Mouse (Mus musculus): ENCODE data around the gene Nanp. TPM values are rescaled to one million over a fixed set of nuclear protein-coding genes. Genes with fewer than 3 reads are reported as not detected.

Gene Nanp
- polyA plus RNA-seq, 1 experiment from 2014 or later: 64.2 TPM

DNA sequence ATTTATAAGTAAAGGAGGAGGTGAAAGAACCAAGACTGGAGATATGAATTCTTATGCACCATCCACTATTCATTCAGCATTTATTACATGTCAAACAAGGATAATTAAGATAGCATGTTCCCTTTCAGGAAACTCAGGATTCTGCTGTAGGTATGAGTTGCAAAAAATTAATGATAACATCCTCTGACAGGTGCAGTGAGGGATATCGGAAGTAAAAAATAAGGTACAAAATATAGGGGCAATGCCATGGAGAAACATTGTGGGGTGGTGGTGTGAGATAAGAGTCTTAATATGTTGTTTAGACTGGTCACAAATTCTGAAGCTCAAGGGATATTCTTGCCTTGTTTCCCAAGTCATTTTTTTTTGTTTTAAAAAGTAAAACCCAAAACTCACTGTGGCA is 1.9 kb downstream of the Nanp start:
- WGBS: 80% methylated on average over 1 of the region's 1 CpGs
- ATAC-seq: no peak
- TF ChIP-seq CTCF (IDR thresholded peaks at IDR 0.05; ENCODE audit: low read depth): no peak
- H3K4me3 ChIP-seq (ENCODE audit: low read depth, low read length): no peak overlapping the region
- H3K27ac ChIP-seq (ENCODE audit: low read depth, low read length): no peak overlapping the region
- H3K4me2 ChIP-seq (replicated peaks; ENCODE audit: low read depth): no peak overlapping the region
- no peaks in the 10 kb centered on the region for H3K36me3 ChIP-seq (ENCODE audit: control insufficient read depth, insufficient read depth)
- no peaks in the 10 kb centered on the region for H3K9me3 ChIP-seq (ENCODE audit: control insufficient read depth)
- no peaks in the 10 kb centered on the region for H3K27me3 ChIP-seq (replicated peaks; ENCODE audit: control insufficient read depth, insufficient read depth, low read length)
- H3K4me1 ChIP-seq (replicated peaks; ENCODE audit: control insufficient read depth, insufficient read depth, low read length): no peaks in the 10 kb centered on the region
- 0 out of 2 replicates have a peak overlapping the region, but pooled peaks have one; percentile 91 for H3K9ac ChIP-seq (ENCODE audit: low read depth, low read length)

DNA sequence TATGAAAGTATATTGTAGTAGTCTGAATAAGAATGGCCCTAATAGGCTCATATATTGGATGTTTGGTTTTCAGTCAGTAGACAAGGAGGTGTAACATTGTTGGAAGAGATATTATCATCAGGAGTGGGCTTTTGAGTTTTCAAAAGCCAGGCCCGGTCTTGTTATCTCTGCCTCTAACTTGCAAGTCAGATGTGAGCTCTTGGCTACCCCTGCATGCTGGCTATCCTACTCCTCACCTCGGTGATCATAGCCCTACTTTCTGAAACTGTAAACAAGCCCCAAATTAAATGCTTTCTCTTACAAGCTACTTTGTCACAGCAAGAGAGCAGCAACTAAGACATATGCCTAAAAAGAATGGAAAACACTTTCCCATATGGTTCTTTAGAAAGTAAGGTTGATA is 2.5 kb downstream of the Nanp start:
- Histone ChIP-seq H3K27ac (ENCODE audit: low read depth, low read length) (no peak overlapping the region), H3K27me3 (replicated peaks; ENCODE audit: control insufficient read depth, insufficient read depth, low read length) (no peaks in the 10 kb centered on the region), H3K4me3 (ENCODE audit: low read depth, low read length) (no peak overlapping the region), H3K9ac (ENCODE audit: low read depth, low read length) (no peak overlapping the region), H3K4me1 (replicated peaks; ENCODE audit: control insufficient read depth, insufficient read depth, low read length) (no peaks in the 10 kb centered on the region), H3K4me2 (replicated peaks; ENCODE audit: low read depth) (no peak overlapping the region), H3K36me3 (ENCODE audit: control insufficient read depth, insufficient read depth) (no peaks in the 10 kb centered on the region), H3K9me3 (ENCODE audit: control insufficient read depth) (no peaks in the 10 kb centered on the region)
- no peak for ATAC-seq
- TF ChIP-seq CTCF (IDR thresholded peaks at IDR 0.05; ENCODE audit: low read depth): no peak
- WGBS: 83% methylated on average over 2 of the region's 2 CpGs

DNA sequence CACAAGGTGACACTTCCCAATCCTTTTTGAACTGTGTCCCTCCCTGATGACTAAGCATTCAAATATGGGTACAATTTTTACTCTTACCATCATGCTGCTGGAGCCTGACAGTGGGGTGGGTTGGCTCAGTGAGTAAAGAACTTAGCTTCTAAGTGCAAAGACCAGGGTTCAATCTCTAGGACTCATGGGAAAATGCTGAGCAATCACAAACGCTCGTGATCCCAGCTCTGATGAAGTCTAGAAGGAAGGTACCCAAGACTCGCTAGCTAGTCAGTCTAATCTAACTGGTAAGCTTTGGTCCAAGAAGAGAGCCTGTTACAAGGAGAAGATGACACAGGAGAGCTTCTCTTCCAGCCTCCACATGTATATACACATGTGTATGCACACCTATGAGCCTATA is 4.8 kb downstream of the Nanp start:
- Histone ChIP-seq H3K4me1 (replicated peaks; ENCODE audit: control insufficient read depth, insufficient read depth, low read length) (no peaks in the 10 kb centered on the region), H3K9me3 (ENCODE audit: control insufficient read depth) (no peaks in the 10 kb centered on the region), H3K4me2 (replicated peaks; ENCODE audit: low read depth) (no peak overlapping the region), H3K27me3 (replicated peaks; ENCODE audit: control insufficient read depth, insufficient read depth, low read length) (no peaks in the 10 kb centered on the region), H3K4me3 (ENCODE audit: low read depth, low read length) (no peak overlapping the region), H3K36me3 (ENCODE audit: control insufficient read depth, insufficient read depth) (no peaks in the 10 kb centered on the region), H3K27ac (ENCODE audit: low read depth, low read length) (no peak overlapping the region), H3K9ac (ENCODE audit: low read depth, low read length) (no peak overlapping the region)
- ATAC-seq: no peak
- WGBS: 79% methylated on average over 3 of the region's 3 CpGs
- no peak for TF ChIP-seq CTCF (IDR thresholded peaks at IDR 0.05; ENCODE audit: low read depth)

DNA sequence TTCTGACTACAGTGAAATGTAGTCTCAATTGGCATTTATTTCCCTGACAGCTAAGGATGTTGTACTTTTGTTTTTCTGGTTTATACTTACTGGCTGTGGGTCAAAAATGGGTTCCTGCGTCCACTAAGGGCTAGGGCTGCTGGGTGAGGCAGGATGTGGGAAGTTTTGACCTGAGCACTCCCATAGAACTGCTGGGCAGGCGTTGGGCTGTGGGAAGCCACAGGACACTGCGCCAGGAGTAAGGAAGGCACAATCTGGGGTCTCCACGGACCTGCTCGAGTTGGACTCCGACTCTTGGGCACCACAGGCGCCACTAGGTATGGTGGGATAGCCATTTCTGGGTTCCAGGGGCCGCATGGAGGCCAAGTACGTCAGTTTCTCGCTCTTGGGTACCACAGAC is 18.0 kb downstream of the Nanp start:
- H3K27ac ChIP-seq (ENCODE audit: low read depth, low read length): no peak overlapping the region
- H3K9ac ChIP-seq (ENCODE audit: low read depth, low read length): no peak overlapping the region
- no peak for TF ChIP-seq CTCF (IDR thresholded peaks at IDR 0.05; ENCODE audit: low read depth)
- no peak for ATAC-seq
- no peak overlapping the region for H3K4me3 ChIP-seq (ENCODE audit: low read depth, low read length)
- H3K9me3 ChIP-seq (ENCODE audit: control insufficient read depth): no peaks in the 10 kb centered on the region
- H3K4me2 ChIP-seq (replicated peaks; ENCODE audit: low read depth): no peak overlapping the region
- H3K4me1 ChIP-seq (replicated peaks; ENCODE audit: control insufficient read depth, insufficient read depth, low read length): no peaks in the 10 kb centered on the region
- H3K36me3 ChIP-seq (ENCODE audit: control insufficient read depth, insufficient read depth): no peaks in the 10 kb centered on the region
- H3K27me3 ChIP-seq (replicated peaks; ENCODE audit: control insufficient read depth, insufficient read depth, low read length): no peaks in the 10 kb centered on the region
- WGBS: 90% methylated on average over 10 of the region's 10 CpGs

DNA sequence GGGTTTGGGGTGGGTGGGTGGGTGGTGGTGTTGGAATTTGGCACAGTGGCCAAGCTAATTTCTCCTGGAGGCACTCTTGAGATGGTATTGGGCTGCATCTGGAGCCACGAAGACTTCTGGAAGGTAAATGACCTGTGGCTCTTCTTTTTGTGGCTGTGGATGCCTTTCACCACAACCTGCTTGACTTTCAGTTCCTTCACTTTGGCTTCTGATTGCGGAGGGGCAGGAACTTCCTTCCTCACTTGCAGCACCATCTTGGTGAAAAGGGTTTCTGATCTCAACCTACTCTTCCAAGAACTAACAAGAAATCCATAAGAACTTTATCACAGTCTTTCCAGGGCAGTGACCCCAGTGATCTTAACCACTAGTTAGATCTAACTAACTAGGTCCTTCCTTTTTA is 23.9 kb downstream of the Nanp start:
- ATAC-seq: no peak
- Histone ChIP-seq H3K9ac (ENCODE audit: low read depth, low read length) (no peak overlapping the region), H3K4me2 (replicated peaks; ENCODE audit: low read depth) (no peak overlapping the region), H3K27me3 (replicated peaks; ENCODE audit: control insufficient read depth, insufficient read depth, low read length) (no peaks in the 10 kb centered on the region), H3K36me3 (ENCODE audit: control insufficient read depth, insufficient read depth) (no peaks in the 10 kb centered on the region), H3K4me3 (ENCODE audit: low read depth, low read length) (no peak overlapping the region), H3K9me3 (ENCODE audit: control insufficient read depth) (no peaks in the 10 kb centered on the region), H3K27ac (ENCODE audit: low read depth, low read length) (no peak overlapping the region), H3K4me1 (replicated peaks; ENCODE audit: control insufficient read depth, insufficient read depth, low read length) (no peaks in the 10 kb centered on the region)
- 71% methylated on average over 2 of the region's 2 CpGs for WGBS
- no peak for TF ChIP-seq CTCF (IDR thresholded peaks at IDR 0.05; ENCODE audit: low read depth)

DNA sequence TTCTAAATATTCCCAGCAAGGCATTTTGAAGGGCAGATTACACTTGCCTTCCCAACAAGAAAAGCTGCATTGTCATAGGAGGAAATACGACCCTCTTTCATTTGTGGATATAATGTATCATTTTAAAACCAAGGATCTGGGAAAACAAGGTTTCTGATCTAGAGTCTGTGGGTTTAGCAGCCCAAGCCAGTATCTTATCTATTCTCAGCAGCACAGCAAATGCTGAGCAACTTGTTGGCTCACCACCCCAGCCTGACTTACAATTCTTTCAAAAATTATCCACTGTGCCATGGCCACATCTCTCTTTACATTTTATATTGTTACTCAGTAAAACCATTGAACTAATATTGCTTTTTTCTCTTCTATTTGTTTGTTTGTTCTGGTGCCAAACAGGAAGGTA is 27.9 kb downstream of the Nanp start:
- TF ChIP-seq CTCF (IDR thresholded peaks at IDR 0.05; ENCODE audit: low read depth): no peak
- 0 out of 2 replicates have a peak, but pooled peaks cover 13% of the 10 kb centered on the region for H3K27me3 ChIP-seq (replicated peaks; ENCODE audit: control insufficient read depth, insufficient read depth, low read length)
- no peak overlapping the region for H3K9ac ChIP-seq (ENCODE audit: low read depth, low read length)
- 44% methylated on average over 1 of the region's 1 CpGs for WGBS
- H3K9me3 ChIP-seq (ENCODE audit: control insufficient read depth): no peaks in the 10 kb centered on the region
- H3K27ac ChIP-seq (ENCODE audit: low read depth, low read length): no peak overlapping the region
- no peak for ATAC-seq
- H3K36me3 ChIP-seq (ENCODE audit: control insufficient read depth, insufficient read depth): no peaks in the 10 kb centered on the region
- no peak overlapping the region for H3K4me3 ChIP-seq (ENCODE audit: low read depth, low read length)
- H3K4me1 ChIP-seq (replicated peaks; ENCODE audit: control insufficient read depth, insufficient read depth, low read length): 0 out of 2 replicates have a peak, but pooled peaks cover 5% of the 10 kb centered on the region
- no peak overlapping the region for H3K4me2 ChIP-seq (replicated peaks; ENCODE audit: low read depth)
